Mouse (Mus musculus): ENCODE measurements around the gene Btbd16. TPM values are rescaled to one million over a fixed set of nuclear protein-coding genes. Genes with fewer than 3 reads are reported as not detected.

Btbd16 gene
- total RNA-seq, 2 experiments from 2014 or later = 0.34 to 0.53 TPM

- intact Hi-C loops (cut with DNase I) = no loop called here
- DNase-seq (ENCODE audit: low spot score in 2 of 2) = peak in 1 of 2 experiments; percentile 48
These were observed 7.3 kb upstream of the Btbd16 start for GRCm38 (mm10) chr7:130766411-130767170.

- no peak for DNase-seq (ENCODE audit: low spot score in 2 of 2)
- intact Hi-C loops (cut with DNase I) = no loop called here
These were observed 5.7 kb upstream of the Btbd16 start for GRCm38 (mm10) chr7:130768151-130768550.

GRCm38 (mm10) chr7:130770707-130771106 is 3.2 kb upstream of the Btbd16 start:
- intact Hi-C loops (cut with DNase I) = loop anchor here (2.0 to 10.0 kb wide), 3 partner anchors 57 to 284 kb away; no protein-coding TSS in a partner anchor
- DNase-seq (ENCODE audit: low spot score in 2 of 2) = peak; percentile 78 to 90

- DNase-seq (ENCODE audit: low spot score in 2 of 2) = no peak
- intact Hi-C loops (cut with DNase I) = loop anchor here (5.0 to 10.0 kb wide), 2 partner anchors 54 to 282 kb away; no protein-coding TSS in a partner anchor
These were observed 568 bp upstream of the Btbd16 start for GRCm38 (mm10) chr7:130773171-130773830.

GRCm38 (mm10) chr7:130780866-130781419 is 7.1 kb downstream of the Btbd16 start:
- intact Hi-C loops (cut with DNase I) = no loop called here
- no peak for DNase-seq (ENCODE audit: low spot score in 2 of 2)

- intact Hi-C loops (cut with DNase I) = no loop called here
- no peak for DNase-seq (ENCODE audit: low spot score in 2 of 2)
These were observed 8.7 kb downstream of the Btbd16 start for GRCm38 (mm10) chr7:130782501-130783050.

GRCm38 (mm10) chr7:130785923-130786575 is 12.2 kb downstream of the Btbd16 start:
- intact Hi-C loops (cut with DNase I) = no loop called here
- DNase-seq (ENCODE audit: low spot score in 2 of 2) = no peak

GRCm38 (mm10) chr7:130786708-130787107 is 12.8 kb downstream of the Btbd16 start:
- DNase-seq (ENCODE audit: low spot score in 2 of 2) = no peak
- intact Hi-C loops (cut with DNase I) = no loop called here

- intact Hi-C loops (cut with DNase I) = no loop called here
- no peak for DNase-seq (ENCODE audit: low spot score in 2 of 2)
These were observed 13.7 kb downstream of the Btbd16 start for GRCm38 (mm10) chr7:130787537-130787936.

- intact Hi-C loops (cut with DNase I) = no loop called here
- no peak for DNase-seq (ENCODE audit: low spot score in 2 of 2)
These were observed 15.1 kb downstream of the Btbd16 start for GRCm38 (mm10) chr7:130788950-130789349.

- intact Hi-C loops (cut with DNase I) = no loop called here
- DNase-seq (ENCODE audit: low spot score in 2 of 2) = no peak
These were observed 15.6 kb downstream of the Btbd16 start for GRCm38 (mm10) chr7:130789456-130789855.

- no peak for DNase-seq (ENCODE audit: low spot score in 2 of 2)
- intact Hi-C loops (cut with DNase I) = no loop called here
These were observed 19.8 kb downstream of the Btbd16 start for GRCm38 (mm10) chr7:130793671-130794070.

GRCm38 (mm10) chr7:130796786-130797185 is 22.9 kb downstream of the Btbd16 start:
- intact Hi-C loops (cut with DNase I) = no loop called here
- DNase-seq (ENCODE audit: low spot score in 2 of 2) = no peak

GRCm38 (mm10) chr7:130797524-130797923 is 23.7 kb downstream of the Btbd16 start:
- DNase-seq (ENCODE audit: low spot score in 2 of 2) = no peak
- intact Hi-C loops (cut with DNase I) = no loop called here

- intact Hi-C loops (cut with DNase I) = no loop called here
- DNase-seq (ENCODE audit: low spot score in 2 of 2) = no peak
These were observed 25.5 kb downstream of the Btbd16 start for GRCm38 (mm10) chr7:130799418-130799817.

- no peak for DNase-seq (ENCODE audit: low spot score in 2 of 2)
- intact Hi-C loops (cut with DNase I) = no loop called here
These were observed 26.8 kb downstream of the Btbd16 start for GRCm38 (mm10) chr7:130800681-130801080.

- DNase-seq (ENCODE audit: low spot score in 2 of 2) = no peak
- intact Hi-C loops (cut with DNase I) = no loop called here
These were observed 27.9 kb downstream of the Btbd16 start for GRCm38 (mm10) chr7:130801811-130802210.

- peak in 1 of 2 experiments; percentile 58 for DNase-seq (ENCODE audit: low spot score in 2 of 2)
- intact Hi-C loops (cut with DNase I) = no loop called here
These were observed 29.5 kb downstream of the Btbd16 start for GRCm38 (mm10) chr7:130803251-130803825.

GRCm38 (mm10) chr7:130804991-130805390 is 31.1 kb downstream of the Btbd16 start:
- intact Hi-C loops (cut with DNase I) = no loop called here
- DNase-seq (ENCODE audit: low spot score in 2 of 2) = no peak

- DNase-seq (ENCODE audit: low spot score in 2 of 2) = peak; percentile 53 to 94
- intact Hi-C loops (cut with DNase I) = no loop called here
These were observed 33.9 kb downstream of the Btbd16 start for GRCm38 (mm10) chr7:130807749-130808148.

Measured in left cerebral cortex, postnatal 25 days (tissue).